Mouse (Mus musculus) regulatory T cell (primary cell): Measurements from ENCODE around the gene Ngrn.

Experiments used
- in situ Hi-C: fragments of 300-600 bp; cut with MboI, MseI; formaldehyde crosslinking; loops from one replicate; pipeline ENCODE4 v1.15.1; 2025; ENCODE audit warnings: high pct_unique_total_duplicates

The Ngrn gene

DNA sequence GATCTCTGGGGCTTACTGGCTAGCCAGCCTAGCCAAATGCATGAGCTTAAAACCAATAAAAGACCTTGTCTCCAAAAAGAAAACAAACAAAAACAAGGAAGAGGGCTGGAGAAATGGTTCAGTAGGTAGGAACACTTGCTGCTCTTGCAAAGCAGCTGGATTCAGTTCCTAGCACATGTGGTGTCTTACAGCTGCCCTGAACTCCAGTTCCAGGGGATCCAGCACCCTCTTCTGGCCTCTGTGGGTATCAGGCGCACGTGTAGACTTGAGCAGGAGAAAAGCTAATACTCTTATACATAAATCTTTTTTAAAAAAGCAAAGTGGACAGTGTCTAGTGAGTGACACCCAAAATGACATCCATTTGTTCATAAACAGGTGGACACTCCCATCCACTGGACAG is 40.5 kb downstream of the Ngrn start:
- in situ Hi-C loops: no loop called here

DNA sequence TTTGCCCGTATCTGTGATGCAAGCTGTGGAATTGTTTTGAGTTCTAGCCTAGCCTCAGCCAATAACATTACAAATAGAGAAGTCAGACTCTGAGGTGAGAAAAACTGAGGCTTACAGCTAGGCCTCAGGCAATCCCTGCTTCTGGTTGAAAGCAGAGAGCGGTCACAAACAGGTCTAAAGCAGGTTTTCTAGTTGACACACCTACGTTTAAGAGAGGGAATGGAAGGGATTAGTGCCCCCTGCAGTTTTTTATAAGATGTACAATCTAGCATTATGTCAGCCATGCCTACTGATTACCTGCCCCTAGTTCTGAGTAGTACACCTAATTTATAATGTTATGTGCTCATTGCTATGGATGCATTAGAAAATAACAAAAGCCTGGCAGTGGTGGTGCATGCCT is 46.8 kb downstream of the Ngrn start:
- in situ Hi-C loops: no loop called here

DNA sequence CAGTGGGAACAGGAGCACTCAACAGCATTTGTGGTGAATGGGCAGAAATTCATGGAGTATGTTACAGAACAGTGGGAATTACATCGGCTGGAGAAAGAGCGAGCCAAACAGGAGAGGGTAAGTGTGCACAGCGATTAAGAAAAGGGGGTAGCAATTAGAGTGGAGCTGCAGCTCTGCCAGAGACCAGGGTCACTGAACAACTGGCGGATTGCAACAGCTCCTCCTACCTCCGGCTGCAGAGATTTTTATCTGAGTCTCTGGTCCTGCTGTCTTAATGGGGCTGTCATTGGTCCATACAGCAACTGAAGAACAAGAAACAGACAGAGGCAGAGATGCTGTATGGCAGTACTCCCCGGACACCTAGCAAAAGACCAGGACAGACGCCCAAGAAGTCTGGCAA is 49.8 kb downstream of the Ngrn start:
- in situ Hi-C loops: no loop called here
